Mouse (Mus musculus): Measurements from ENCODE around the gene Kcnn3.

GRCm38 (mm10) chr3:89691776-89692175 is 171.8 kb downstream of the Kcnn3 start:
- TF ChIP-seq POLR2A (IDR thresholded peaks at IDR 0.05; ENCODE audit: borderline replicate concordance, low read depth, low read length): no peak
- no peak for TF ChIP-seq CTCF (IDR thresholded peaks at IDR 0.05; ENCODE audit: low read depth, low read length)
